Comparison of ENCODE assay signal across 9 mouse cellular contexts in the genomic region with DNA sequence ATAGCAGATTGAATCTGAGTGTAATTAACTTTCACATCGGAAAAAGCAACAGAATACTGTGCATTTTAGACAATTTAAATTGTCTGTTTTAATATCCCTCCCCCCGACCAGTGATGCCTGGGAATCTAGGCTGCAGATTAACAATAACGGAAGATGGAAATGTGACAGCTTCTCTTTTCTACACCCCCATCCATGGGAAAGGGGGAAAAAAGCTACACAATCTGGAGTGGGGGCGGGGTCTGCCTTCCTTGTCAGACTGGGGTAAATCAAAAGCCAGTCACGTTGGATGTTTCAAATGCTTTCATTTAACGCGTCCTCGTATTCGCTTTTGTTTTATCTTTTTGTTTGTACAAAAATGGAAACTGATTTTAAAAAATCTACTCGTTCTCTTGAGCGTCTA. TPM values are rescaled to one million over a fixed set of nuclear protein-coding genes. Genes with fewer than 3 reads are reported as not detected.
DNase-seq lines count a peak whose midpoint lies in the region; ATAC-seq and TF ChIP-seq lines count a peak whose summit lies in the region.
"Had no signal": no experiment of that assay in that cellular context is flagged by ENCODE, and none has a peak within 500 bp of the region (broad histone marks: within the 10 kb centered on the region; RNA-seq: fewer than 3 reads in every experiment).

No protein-coding gene starts in this region.

- no peak for TF ChIP-seq CTCF in testis, adult 2 months (IDR thresholded peaks at IDR 0.05; ENCODE audit: control insufficient read depth, insufficient read depth, insufficient replicate concordance, low read depth, low read length)

- no peak overlapping the region for H3K4me3 ChIP-seq in testis, adult 2 months (ENCODE audit: control insufficient read depth, low read depth, low read length)
- peak overlapping the region; percentile 82 for H3K4me3 ChIP-seq in hindbrain, embryonic 15.5 days
- H3K4me3 ChIP-seq in neural tube, embryonic 11.5 days (ENCODE audit: low read depth, low read length), result peak overlapping the region; percentile 94

- H3K27me3 ChIP-seq in testis, adult 2 months (ENCODE audit: control insufficient read depth, insufficient read depth, low read length), result no peaks in the 10 kb centered on the region
- H3K27me3 ChIP-seq in hindbrain, embryonic 15.5 days, result no peaks in the 10 kb centered on the region
- H3K27me3 ChIP-seq in neural tube, embryonic 11.5 days (ENCODE audit: control insufficient read depth, insufficient read depth, low read length), result no peaks in the 10 kb centered on the region

- peak overlapping the region; percentile 62 for H3K4me2 ChIP-seq in hindbrain, embryonic 15.5 days
- H3K4me2 ChIP-seq in neural tube, embryonic 11.5 days (ENCODE audit: low read depth), result peak overlapping the region; percentile 78

- no peaks in the 10 kb centered on the region for H3K36me3 ChIP-seq in testis, adult 2 months (ENCODE audit: control insufficient read depth, insufficient read depth, low read length)
- no peaks in the 10 kb centered on the region for H3K36me3 ChIP-seq in hindbrain, embryonic 15.5 days
- no peaks in the 10 kb centered on the region for H3K36me3 ChIP-seq in neural tube, embryonic 11.5 days (ENCODE audit: control insufficient read depth, insufficient read depth, low read length)

- 1% methylated on average over 11 of the region's 11 CpGs for WGBS in hindbrain, embryonic 15.5 days
- WGBS in neural tube, embryonic 11.5 days, result 5% methylated on average over 11 of the region's 11 CpGs

- H3K4me1 ChIP-seq in testis, adult 2 months (ENCODE audit: control insufficient read depth, insufficient read depth, low read length), result peaks cover 6% of the 10 kb centered on the region
- H3K4me1 ChIP-seq in hindbrain, embryonic 15.5 days (replicated peaks), result peaks cover 9% of the 10 kb centered on the region
- H3K4me1 ChIP-seq in neural tube, embryonic 11.5 days (ENCODE audit: control insufficient read depth, insufficient read depth, low read length), result peaks cover 5% of the 10 kb centered on the region; the same call in 1 of the 2 replicates

- no peak for TF ChIP-seq POLR2A in testis, adult 2 months (IDR thresholded peaks at IDR 0.05; ENCODE audit: control insufficient read depth, low read depth, low read length)

- no peak for ATAC-seq in hindbrain, embryonic 15.5 days (ENCODE audit: low FRiP score, low read depth)
- ATAC-seq in neural tube, embryonic 11.5 days (ENCODE audit: insufficient read depth, low FRiP score, low TSS enrichment), result 0 out of 2 replicates have a peak, but pooled peaks have one; percentile 29
- ATAC-seq in megakaryocyte progenitor cell, adult 5-6 weeks (replicated peaks; ENCODE audit: poor library complexity), result no peak

- 0 out of 2 replicates have a peak overlapping the region, but pooled peaks have one; percentile 12 for H3K27ac ChIP-seq in testis, adult 2 months (ENCODE audit: control insufficient read depth, insufficient read depth, low read depth, low read length)
- H3K27ac ChIP-seq in hindbrain, embryonic 15.5 days (replicated peaks), result peak overlapping the region; percentile 96
- peak overlapping the region; percentile 98 for H3K27ac ChIP-seq in neural tube, embryonic 11.5 days (ENCODE audit: low read depth, low read length)
- H3K27ac ChIP-seq: macrophage had no signal

- peak overlapping the region; percentile 83 for H3K9ac ChIP-seq in hindbrain, embryonic 15.5 days
- H3K9ac ChIP-seq in neural tube, embryonic 11.5 days (ENCODE audit: low read length), result peak overlapping the region; percentile 94

- no peak for DNase-seq in testis, postnatal 14 days (ENCODE audit: low spot score)
- peak; percentile 84 for DNase-seq in embryo, embryonic 10.5 days (ENCODE audit: low spot score)
- DNase-seq in left cerebral cortex, postnatal 4 days, result peak; percentile 65
- DNase-seq in neural tube, embryonic 11.5 days (ENCODE audit: low spot score), result peak; percentile 62
- no peak for DNase-seq in adipocyte (ENCODE audit: low spot score)

- intact Hi-C loops in left cerebral cortex, postnatal 4 days (cut with DNase I), result no loop called here

- H3K9me3 ChIP-seq in hindbrain, embryonic 15.5 days, result no peaks in the 10 kb centered on the region
- H3K9me3 ChIP-seq in neural tube, embryonic 11.5 days (ENCODE audit: control insufficient read depth, low read length), result no peaks in the 10 kb centered on the region

RNA-seq across cellular contexts. Expression of a gene that starts 1.3 kb away (rescaled TPM):
- polyA plus RNA-seq in testis, adult 2 months (2012; rRNA removed), result 3.7 and 4.7 TPM in 2 replicates
- 5.2 and 5.4 TPM in 2 replicates for polyA plus RNA-seq in hindbrain, embryonic 15.5 days (2015; fragmentation: Nextera tagmentation; extraction: Ambion mirVana)
- total RNA-seq in left cerebral cortex, postnatal 4 days (2021), result 10 to 100 TPM; 14.0 to 14.5 TPM
- polyA plus RNA-seq in neural tube, embryonic 11.5 days (2014; fragmentation: Nextera tagmentation; extraction: Ambion mirVana), result 11.1 and 13.6 TPM in 2 replicates
- 0.10 and 0.15 TPM in 2 replicates for total RNA-seq in megakaryocyte progenitor cell, adult 5-6 weeks (2015)
- 0.03 and 0.12 TPM in 2 replicates for total RNA-seq in megakaryocyte progenitor cell, adult 5-6 weeks (2017)

RNA-seq across cellular contexts. Expression of a gene that starts 57.0 kb away (rescaled TPM):
- polyA plus RNA-seq in testis, adult 2 months (2012; rRNA removed), result 2.0 and 3.5 TPM in 2 replicates
- polyA plus RNA-seq in hindbrain, embryonic 15.5 days (2015; fragmentation: Nextera tagmentation; extraction: Ambion mirVana), result 1.9 and 2.0 TPM in 2 replicates
- total RNA-seq in left cerebral cortex, postnatal 4 days (2021), result under 1 TPM; 0.82 to 0.83 TPM
- polyA plus RNA-seq in neural tube, embryonic 11.5 days (2014; fragmentation: Nextera tagmentation; extraction: Ambion mirVana), result 1.2 and 1.3 TPM in 2 replicates
- 0.10 TPM in 1 of 2 replicates, not detected in the other for total RNA-seq in megakaryocyte progenitor cell, adult 5-6 weeks (2015)
- 0.27 TPM in 1 of 2 replicates, not detected in the other for total RNA-seq in megakaryocyte progenitor cell, adult 5-6 weeks (2017)
- polyA plus RNA-seq: macrophage had no signal

Comparison
In these comparisons a context has a peak if more than half of its experiments do, and no peak if none do; other contexts are left out.
1. H3K27ac ChIP-seq: peak in every context shown above with its lines; median percentile 98 in neural tube, embryonic 11.5 days; 96 in hindbrain, embryonic 15.5 days; 12 in testis, adult 2 months.
2. DNase-seq: peak in embryo, embryonic 10.5 days (single experiment), left cerebral cortex, postnatal 4 days (single experiment) and neural tube, embryonic 11.5 days (single experiment); none in testis, postnatal 14 days (single experiment) and adipocyte (single experiment).